Mouse (Mus musculus) B cell, adult (primary cell): ENCODE results near the gene Gm8914. TPM values are rescaled to one million over a fixed set of nuclear protein-coding genes. Genes with fewer than 3 reads are reported as not detected.

Experiments
- total RNA-seq: library from RNA; stranded (reverse); gene quantifications from 4 replicates; pipeline ENCODE4 v1.2.4, GENCODE M21; 2023; ENCODE audit not compliant: inconsistent age

Gm8914 gene
- not detected in 4 replicates for total RNA-seq

GRCm38 (mm10) chrX:91479826-91480225, at the start of gene Gm8914:
Gene Gm8914, plus strand, starts transcription at chrX:91480126.

Other genes with a start within 250 kb of the Gm8914 start
- gene Mageb2, start 148.4 kb upstream of the Gm8914 start, total RNA-seq = not detected in 4 replicates
- gene Gm5072, start 87.6 kb upstream of the Gm8914 start, total RNA-seq = not detected in 4 replicates
- not detected in 4 replicates for gene 1700084M14Rik, start 95.8 kb downstream of the Gm8914 start, total RNA-seq
- gene Gm14781, start 152.1 kb downstream of the Gm8914 start, total RNA-seq = not detected in 4 replicates